Mouse (Mus musculus) intestine, postnatal 0 days (tissue): Measurements from ENCODE around the gene Rit1. TPM values are rescaled to one million over a fixed set of nuclear protein-coding genes. Genes with fewer than 3 reads are reported as not detected.

Experiments used
- polyA plus RNA-seq: library from polyadenylated mRNA; unstranded; fragments of >200 nt; fragmentation: Nextera tagmentation; extraction: Ambion mirVana; gene quantifications from 2 replicates; pipeline ENCODE4 v1.2.1, GENCODE M21; 2015

The Rit1 gene
- polyA plus RNA-seq, 1 experiment from 2014 or later: 50.2 TPM

Other genes with a start within 250 kb of the Rit1 start
- 92.5 and 96.5 TPM in 2 replicates for gene Lmna, start 206.9 kb upstream of the Rit1 start, polyA plus RNA-seq
- gene Mex3a, start 184.4 kb upstream of the Rit1 start, polyA plus RNA-seq: 2.8 TPM in 2 replicates
- 79.5 and 89.2 TPM in 2 replicates for gene Rab25, start 168.5 kb upstream of the Rit1 start, polyA plus RNA-seq
- 171 and 183 TPM in 2 replicates for gene Lamtor2, start 163.8 kb upstream of the Rit1 start, polyA plus RNA-seq
- 17.3 and 19.2 TPM in 2 replicates for gene Ubqln4, start 163.1 kb upstream of the Rit1 start, polyA plus RNA-seq
- 249 and 268 TPM in 2 replicates for gene Ssr2, start 141.0 kb upstream of the Rit1 start, polyA plus RNA-seq
- 21.6 and 22.1 TPM in 2 replicates for gene Arhgef2, start 110.9 kb upstream of the Rit1 start, polyA plus RNA-seq
- gene Rxfp4, start 63.7 kb upstream of the Rit1 start, polyA plus RNA-seq: not detected in 2 replicates
- 35.7 and 38.6 TPM in 2 replicates for gene Khdc4, start 31.0 kb upstream of the Rit1 start, polyA plus RNA-seq
- gene Syt11, start 58.3 kb downstream of the Rit1 start, polyA plus RNA-seq: 8.6 and 10.1 TPM in 2 replicates
- gene Gon4l, start 118.4 kb downstream of the Rit1 start, polyA plus RNA-seq: 3.3 and 3.7 TPM in 2 replicates
- 20.7 and 22.4 TPM in 2 replicates for gene Msto1, start 197.2 kb downstream of the Rit1 start, polyA plus RNA-seq
- gene Ash1l, start 233.8 kb downstream of the Rit1 start, polyA plus RNA-seq: 7.4 and 9.0 TPM in 2 replicates
- 91.5 and 95.9 TPM in 2 replicates for gene Dap3, start 234.3 kb downstream of the Rit1 start, polyA plus RNA-seq